Mouse (Mus musculus): ENCODE data around the gene Inpp5f.
"Not testable (repeated sequence)": the region's sequence is repeated elsewhere in the genome, so short reads cannot be mapped to it uniquely, and the experiment has no call there.

The Inpp5f gene

GRCm38 (mm10) chr7:128592936-128593241 lies 18.2 kb upstream of the Inpp5f start:
- peak; percentile 30 for DNase-seq (ENCODE audit: low spot score)

- DNase-seq (ENCODE audit: low spot score): no peak
Measured at GRCm38 (mm10) chr7:128596274-128596673, 14.9 kb upstream of the Inpp5f start.

- DNase-seq (ENCODE audit: low spot score): no peak
Measured at GRCm38 (mm10) chr7:128599072-128599471, 12.1 kb upstream of the Inpp5f start.

GRCm38 (mm10) chr7:128601826-128602225 lies 9.3 kb upstream of the Inpp5f start:
- peak; percentile 30 for DNase-seq (ENCODE audit: low spot score)

- not testable (repeated sequence) for DNase-seq (ENCODE audit: low spot score)
Measured at GRCm38 (mm10) chr7:128609936-128610335, 1.2 kb upstream of the Inpp5f start.

GRCm38 (mm10) chr7:128610490-128610889 lies 638 bp upstream of the Inpp5f start:
- DNase-seq (ENCODE audit: low spot score): no peak

- DNase-seq (ENCODE audit: low spot score): peak; percentile 26
Measured at GRCm38 (mm10) chr7:128611799-128612411, 777 bp downstream of the Inpp5f start.

GRCm38 (mm10) chr7:128612521-128613181 lies 1.5 kb downstream of the Inpp5f start:
- DNase-seq (ENCODE audit: low spot score): no peak

- no peak for DNase-seq (ENCODE audit: low spot score)
Measured at GRCm38 (mm10) chr7:128613578-128613977, 2.5 kb downstream of the Inpp5f start.

- DNase-seq (ENCODE audit: low spot score): no peak
Measured at GRCm38 (mm10) chr7:128617587-128617986, 6.5 kb downstream of the Inpp5f start.

GRCm38 (mm10) chr7:128620178-128620577 lies 9.1 kb downstream of the Inpp5f start:
- DNase-seq (ENCODE audit: low spot score): no peak

GRCm38 (mm10) chr7:128622266-128622961 lies 11.3 kb downstream of the Inpp5f start:
- no peak for DNase-seq (ENCODE audit: low spot score)

GRCm38 (mm10) chr7:128622994-128623393 lies 11.9 kb downstream of the Inpp5f start:
- no peak for DNase-seq (ENCODE audit: low spot score)

- DNase-seq (ENCODE audit: low spot score): no peak
Measured at GRCm38 (mm10) chr7:128625382-128625781, 14.3 kb downstream of the Inpp5f start.

GRCm38 (mm10) chr7:128626601-128627000 lies 15.5 kb downstream of the Inpp5f start:
- no peak for DNase-seq (ENCODE audit: low spot score)

- DNase-seq (ENCODE audit: low spot score): no peak
Measured at GRCm38 (mm10) chr7:128627251-128627650, 16.1 kb downstream of the Inpp5f start.

GRCm38 (mm10) chr7:128627723-128628122 lies 16.6 kb downstream of the Inpp5f start:
- DNase-seq (ENCODE audit: low spot score): no peak

GRCm38 (mm10) chr7:128633156-128633555 lies 22.0 kb downstream of the Inpp5f start:
- no peak for DNase-seq (ENCODE audit: low spot score)

GRCm38 (mm10) chr7:128639925-128640485 lies 28.9 kb downstream of the Inpp5f start:
- no peak for DNase-seq (ENCODE audit: low spot score)

- no peak for DNase-seq (ENCODE audit: low spot score)
Measured at GRCm38 (mm10) chr7:128641571-128641970, 30.4 kb downstream of the Inpp5f start.

GRCm38 (mm10) chr7:128642386-128642785 lies 31.3 kb downstream of the Inpp5f start:
- no peak for DNase-seq (ENCODE audit: low spot score)

GRCm38 (mm10) chr7:128656970-128657369 lies 45.8 kb downstream of the Inpp5f start:
- no peak for DNase-seq (ENCODE audit: low spot score)

- DNase-seq (ENCODE audit: low spot score): no peak
Measured at GRCm38 (mm10) chr7:128663906-128664305, 52.8 kb downstream of the Inpp5f start.

Data from embryo, embryonic 10 days (tissue).